Mouse (Mus musculus): ENCODE results near the gene Cdc37. TPM values are rescaled to one million over a fixed set of nuclear protein-coding genes. Genes with fewer than 3 reads are reported as not detected.

The Cdc37 gene
- polyA plus RNA-seq, 1 experiment from 2014 or later = 424 TPM

- ATAC-seq (ENCODE audit: insufficient number of reproducible peaks, low FRiP score, low TSS enrichment, low read depth) (no peak), DNase-seq (ENCODE audit: low spot score) (peak; percentile 73)
- H3K9ac ChIP-seq (ENCODE audit: low read length) = no peak overlapping the region
- no peaks in the 10 kb centered on the region for H3K9me3 ChIP-seq (ENCODE audit: control insufficient read depth, low read length)
- H3K27ac ChIP-seq (replicated peaks; ENCODE audit: low read depth, low read length) = no peak overlapping the region
- H3K36me3 ChIP-seq (ENCODE audit: control insufficient read depth, insufficient read depth, low read length) = no peaks in the 10 kb centered on the region
- no peaks in the 10 kb centered on the region for H3K27me3 ChIP-seq (ENCODE audit: control insufficient read depth, insufficient read depth, low read length)
- H3K4me3 ChIP-seq (ENCODE audit: low read depth, low read length) = peak overlapping the region; percentile 27
- peaks cover 30% of the 10 kb centered on the region for H3K4me1 ChIP-seq (ENCODE audit: control insufficient read depth, insufficient read depth, low read length)
- WGBS = 4% methylated on average over 11 of the region's 11 CpGs
- H3K4me2 ChIP-seq (ENCODE audit: low read depth, severe bottlenecking) = peak overlapping the region; percentile 66; the same call in 1 of the 2 replicates
Measured at GRCm38 (mm10) chr9:21152715-21153114, 2.9 kb upstream of the Cdc37 start.

- ATAC-seq (ENCODE audit: insufficient number of reproducible peaks, low FRiP score, low TSS enrichment, low read depth) = no peak
- no peak for DNase-seq (ENCODE audit: low spot score)
- 8% methylated on average over 8 of the region's 8 CpGs for WGBS
- H3K4me1 ChIP-seq (ENCODE audit: control insufficient read depth, insufficient read depth, low read length) = peaks cover 38% of the 10 kb centered on the region
- H3K27me3 ChIP-seq (ENCODE audit: control insufficient read depth, insufficient read depth, low read length) = no peaks in the 10 kb centered on the region
- H3K9ac ChIP-seq (ENCODE audit: low read length) = peak overlapping the region; percentile 82
- H3K4me3 ChIP-seq (ENCODE audit: low read depth, low read length) = peak overlapping the region; percentile 77
- H3K4me2 ChIP-seq (ENCODE audit: low read depth, severe bottlenecking) = peak overlapping the region; percentile 79
- H3K36me3 ChIP-seq (ENCODE audit: control insufficient read depth, insufficient read depth, low read length) = peaks cover 8% of the 10 kb centered on the region
- no peaks in the 10 kb centered on the region for H3K9me3 ChIP-seq (ENCODE audit: control insufficient read depth, low read length)
- peak overlapping the region; percentile 32; the same call in 1 of the 2 replicates for H3K27ac ChIP-seq (replicated peaks; ENCODE audit: low read depth, low read length)
Measured at GRCm38 (mm10) chr9:21149077-21149653, 617 bp downstream of the Cdc37 start.

GRCm38 (mm10) chr9:21148427-21148826 is 1.4 kb downstream of the Cdc37 start:
- DNase-seq (ENCODE audit: low spot score) = no peak
- no peak for ATAC-seq (ENCODE audit: insufficient number of reproducible peaks, low FRiP score, low TSS enrichment, low read depth)
- peaks cover 15% of the 10 kb centered on the region for H3K36me3 ChIP-seq (ENCODE audit: control insufficient read depth, insufficient read depth, low read length)
- no peaks in the 10 kb centered on the region for H3K27me3 ChIP-seq (ENCODE audit: control insufficient read depth, insufficient read depth, low read length)
- H3K9ac ChIP-seq (ENCODE audit: low read length) = peak overlapping the region; percentile 82
- no peaks in the 10 kb centered on the region for H3K9me3 ChIP-seq (ENCODE audit: control insufficient read depth, low read length)
- H3K4me2 ChIP-seq (ENCODE audit: low read depth, severe bottlenecking) = peak overlapping the region; percentile 79
- peaks cover 31% of the 10 kb centered on the region for H3K4me1 ChIP-seq (ENCODE audit: control insufficient read depth, insufficient read depth, low read length)
- peak overlapping the region; percentile 77 for H3K4me3 ChIP-seq (ENCODE audit: low read depth, low read length)
- no peak overlapping the region for H3K27ac ChIP-seq (replicated peaks; ENCODE audit: low read depth, low read length)

GRCm38 (mm10) chr9:21146722-21147121 is 3.1 kb downstream of the Cdc37 start:
- DNase-seq (ENCODE audit: low spot score) (peak; percentile 64), ATAC-seq (ENCODE audit: insufficient number of reproducible peaks, low FRiP score, low TSS enrichment, low read depth) (no peak)
- H3K4me3 ChIP-seq (ENCODE audit: low read depth, low read length) = peak overlapping the region; percentile 17; the same call in 1 of the 2 replicates
- H3K4me1 ChIP-seq (ENCODE audit: control insufficient read depth, insufficient read depth, low read length) = peaks cover 25% of the 10 kb centered on the region
- no peaks in the 10 kb centered on the region for H3K9me3 ChIP-seq (ENCODE audit: control insufficient read depth, low read length)
- H3K36me3 ChIP-seq (ENCODE audit: control insufficient read depth, insufficient read depth, low read length) = peaks cover 32% of the 10 kb centered on the region
- H3K4me2 ChIP-seq (ENCODE audit: low read depth, severe bottlenecking) = peak overlapping the region; percentile 26; the same call in 1 of the 2 replicates
- 0 out of 2 replicates have a peak overlapping the region, but pooled peaks have one; percentile 39 for H3K27ac ChIP-seq (replicated peaks; ENCODE audit: low read depth, low read length)
- no peak overlapping the region; the same call in 1 of the 2 replicates for H3K9ac ChIP-seq (ENCODE audit: low read length)
- H3K27me3 ChIP-seq (ENCODE audit: control insufficient read depth, insufficient read depth, low read length) = no peaks in the 10 kb centered on the region
- 52% methylated on average over 10 of the region's 10 CpGs for WGBS

- Histone ChIP-seq H3K4me3 (ENCODE audit: low read depth, low read length) (no peak overlapping the region), H3K4me2 (ENCODE audit: low read depth, severe bottlenecking) (no peak overlapping the region), H3K36me3 (ENCODE audit: control insufficient read depth, insufficient read depth, low read length) (peaks cover 36% of the 10 kb centered on the region), H3K4me1 (ENCODE audit: control insufficient read depth, insufficient read depth, low read length) (peaks cover 25% of the 10 kb centered on the region), H3K27ac (replicated peaks; ENCODE audit: low read depth, low read length) (no peak overlapping the region), H3K9me3 (ENCODE audit: control insufficient read depth, low read length) (no peaks in the 10 kb centered on the region), H3K27me3 (ENCODE audit: control insufficient read depth, insufficient read depth, low read length) (no peaks in the 10 kb centered on the region), H3K9ac (ENCODE audit: low read length) (0 out of 2 replicates have a peak overlapping the region, but pooled peaks have one; percentile 7)
- WGBS = 96% methylated on average over 4 of the region's 4 CpGs
- DNase-seq (ENCODE audit: low spot score) (no peak), ATAC-seq (ENCODE audit: insufficient number of reproducible peaks, low FRiP score, low TSS enrichment, low read depth) (no peak)
Measured at GRCm38 (mm10) chr9:21145431-21145830, 4.4 kb downstream of the Cdc37 start.

GRCm38 (mm10) chr9:21144361-21144760 is 5.4 kb downstream of the Cdc37 start:
- no peak overlapping the region for H3K27ac ChIP-seq (replicated peaks; ENCODE audit: low read depth, low read length)
- peaks cover 43% of the 10 kb centered on the region for H3K36me3 ChIP-seq (ENCODE audit: control insufficient read depth, insufficient read depth, low read length)
- WGBS = 98% methylated on average over 3 of the region's 3 CpGs
- H3K4me3 ChIP-seq (ENCODE audit: low read depth, low read length) = no peak overlapping the region
- no peaks in the 10 kb centered on the region for H3K9me3 ChIP-seq (ENCODE audit: control insufficient read depth, low read length)
- ATAC-seq (ENCODE audit: insufficient number of reproducible peaks, low FRiP score, low TSS enrichment, low read depth) = no peak
- H3K4me2 ChIP-seq (ENCODE audit: low read depth, severe bottlenecking) = no peak overlapping the region
- no peak for DNase-seq (ENCODE audit: low spot score)
- H3K4me1 ChIP-seq (ENCODE audit: control insufficient read depth, insufficient read depth, low read length) = peaks cover 25% of the 10 kb centered on the region
- no peaks in the 10 kb centered on the region for H3K27me3 ChIP-seq (ENCODE audit: control insufficient read depth, insufficient read depth, low read length)
- no peak overlapping the region for H3K9ac ChIP-seq (ENCODE audit: low read length)

- no peak overlapping the region for H3K4me3 ChIP-seq (ENCODE audit: low read depth, low read length)
- H3K4me2 ChIP-seq (ENCODE audit: low read depth, severe bottlenecking) = no peak overlapping the region
- no peak for DNase-seq (ENCODE audit: low spot score)
- no peak overlapping the region for H3K27ac ChIP-seq (replicated peaks; ENCODE audit: low read depth, low read length)
- peaks cover 43% of the 10 kb centered on the region for H3K36me3 ChIP-seq (ENCODE audit: control insufficient read depth, insufficient read depth, low read length)
- ATAC-seq (ENCODE audit: insufficient number of reproducible peaks, low FRiP score, low TSS enrichment, low read depth) = no peak
- no peak overlapping the region for H3K9ac ChIP-seq (ENCODE audit: low read length)
- peaks cover 3% of the 10 kb centered on the region; the same call in 1 of the 2 replicates for H3K4me1 ChIP-seq (ENCODE audit: control insufficient read depth, insufficient read depth, low read length)
- H3K27me3 ChIP-seq (ENCODE audit: control insufficient read depth, insufficient read depth, low read length) = no peaks in the 10 kb centered on the region
- no peaks in the 10 kb centered on the region for H3K9me3 ChIP-seq (ENCODE audit: control insufficient read depth, low read length)
- 90% methylated on average over 14 of the region's 14 CpGs for WGBS
Measured at GRCm38 (mm10) chr9:21141922-21142321, 7.9 kb downstream of the Cdc37 start.

- Histone ChIP-seq H3K4me3 (ENCODE audit: low read depth, low read length) (no peak overlapping the region), H3K27me3 (ENCODE audit: control insufficient read depth, insufficient read depth, low read length) (no peaks in the 10 kb centered on the region), H3K9ac (ENCODE audit: low read length) (no peak overlapping the region), H3K27ac (replicated peaks; ENCODE audit: low read depth, low read length) (no peak overlapping the region), H3K36me3 (ENCODE audit: control insufficient read depth, insufficient read depth, low read length) (peaks cover 28% of the 10 kb centered on the region), H3K9me3 (ENCODE audit: control insufficient read depth, low read length) (no peaks in the 10 kb centered on the region), H3K4me1 (ENCODE audit: control insufficient read depth, insufficient read depth, low read length) (no peaks in the 10 kb centered on the region), H3K4me2 (ENCODE audit: low read depth, severe bottlenecking) (no peak overlapping the region)
- WGBS = 92% methylated on average over 4 of the region's 4 CpGs
- ATAC-seq (ENCODE audit: insufficient number of reproducible peaks, low FRiP score, low TSS enrichment, low read depth) (no peak), DNase-seq (ENCODE audit: low spot score) (no peak)
Measured at GRCm38 (mm10) chr9:21138386-21138785, 11.4 kb downstream of the Cdc37 start.

GRCm38 (mm10) chr9:21137229-21137628 is 12.6 kb downstream of the Cdc37 start:
- H3K9me3 ChIP-seq (ENCODE audit: control insufficient read depth, low read length) = no peaks in the 10 kb centered on the region
- no peaks in the 10 kb centered on the region for H3K27me3 ChIP-seq (ENCODE audit: control insufficient read depth, insufficient read depth, low read length)
- H3K4me3 ChIP-seq (ENCODE audit: low read depth, low read length) = no peak overlapping the region
- no peak overlapping the region for H3K27ac ChIP-seq (replicated peaks; ENCODE audit: low read depth, low read length)
- H3K36me3 ChIP-seq (ENCODE audit: control insufficient read depth, insufficient read depth, low read length) = peaks cover 16% of the 10 kb centered on the region
- no peak overlapping the region for H3K4me2 ChIP-seq (ENCODE audit: low read depth, severe bottlenecking)
- no peak; the same call in 1 of the 2 replicates for ATAC-seq (ENCODE audit: insufficient number of reproducible peaks, low FRiP score, low TSS enrichment, low read depth)
- H3K4me1 ChIP-seq (ENCODE audit: control insufficient read depth, insufficient read depth, low read length) = no peaks in the 10 kb centered on the region
- DNase-seq (ENCODE audit: low spot score) = peak; percentile 72
- H3K9ac ChIP-seq (ENCODE audit: low read length) = no peak overlapping the region
- WGBS = 58% methylated on average over 3 of the region's 3 CpGs
